Mouse (Mus musculus): ENCODE data around the gene Pttg1. TPM values are rescaled to one million over a fixed set of nuclear protein-coding genes. Genes with fewer than 3 reads are reported as not detected.

Gene Pttg1
- polyA plus RNA-seq, 1 experiment from 2014 or later = 65.5 TPM

DNA sequence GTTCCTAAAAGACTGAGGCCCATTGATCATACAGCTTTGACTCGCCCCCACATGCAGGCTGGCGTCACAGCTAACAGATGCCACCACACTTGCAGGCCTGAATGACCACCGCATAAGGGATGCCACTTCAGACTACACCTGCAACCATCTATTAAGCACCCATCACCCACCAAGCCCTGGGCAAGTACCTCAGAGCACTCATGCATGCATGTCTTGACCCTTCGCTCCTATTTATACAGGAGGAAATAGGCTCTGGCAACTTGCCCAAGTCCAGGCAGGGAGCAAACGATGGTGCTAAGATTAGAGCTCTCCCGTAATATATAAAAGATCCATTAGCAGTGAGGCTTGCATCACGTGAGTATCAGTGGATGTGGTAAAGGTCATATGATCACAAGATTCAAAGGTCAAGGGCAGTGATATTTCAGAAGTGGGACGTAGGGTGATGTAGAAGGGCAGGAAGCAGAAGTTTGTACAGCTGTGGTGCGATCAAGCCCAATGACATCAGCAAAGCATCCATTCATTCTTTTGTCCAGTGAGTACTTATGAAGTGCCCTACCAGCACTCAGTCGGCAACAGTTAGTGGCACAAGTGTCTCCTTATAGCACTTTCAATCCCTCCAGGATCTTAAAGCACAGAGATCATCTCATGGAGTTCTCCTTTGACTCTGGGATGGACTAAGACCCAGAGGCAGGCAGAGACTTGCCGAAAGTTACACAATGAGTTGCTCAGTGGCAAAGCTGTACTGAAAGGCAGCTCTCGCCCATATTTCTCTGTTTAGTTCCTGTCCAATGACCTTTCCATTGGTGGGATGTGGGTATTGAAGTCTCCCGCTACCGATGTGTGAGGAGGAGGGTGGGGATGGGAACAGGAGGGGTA is 30.7 kb downstream of the Pttg1 start:
- H3K4me2 ChIP-seq (ENCODE audit: low read depth, low read length) = no peak overlapping the region
- no peaks in the 10 kb centered on the region for H3K9me3 ChIP-seq (ENCODE audit: control insufficient read depth, low read length)
- 73% methylated on average over 14 of the region's 14 CpGs for WGBS
- 0 out of 2 replicates have a peak, but pooled peaks have one; percentile 18 for ATAC-seq
- no peaks in the 10 kb centered on the region for H3K27me3 ChIP-seq (replicated peaks; ENCODE audit: control insufficient read depth, insufficient read depth, low read length)
- no peaks in the 10 kb centered on the region for H3K36me3 ChIP-seq (ENCODE audit: control insufficient read depth, insufficient read depth, low read length)
- peaks cover 3% of the 10 kb centered on the region; the same call in 1 of the 2 replicates for H3K4me1 ChIP-seq (ENCODE audit: control insufficient read depth, insufficient read depth, low read length)
- no peak overlapping the region for H3K27ac ChIP-seq (ENCODE audit: low read length)
- H3K9ac ChIP-seq (ENCODE audit: low read depth, low read length) = no peak overlapping the region
- no peak overlapping the region for H3K4me3 ChIP-seq (ENCODE audit: low read length)

DNA sequence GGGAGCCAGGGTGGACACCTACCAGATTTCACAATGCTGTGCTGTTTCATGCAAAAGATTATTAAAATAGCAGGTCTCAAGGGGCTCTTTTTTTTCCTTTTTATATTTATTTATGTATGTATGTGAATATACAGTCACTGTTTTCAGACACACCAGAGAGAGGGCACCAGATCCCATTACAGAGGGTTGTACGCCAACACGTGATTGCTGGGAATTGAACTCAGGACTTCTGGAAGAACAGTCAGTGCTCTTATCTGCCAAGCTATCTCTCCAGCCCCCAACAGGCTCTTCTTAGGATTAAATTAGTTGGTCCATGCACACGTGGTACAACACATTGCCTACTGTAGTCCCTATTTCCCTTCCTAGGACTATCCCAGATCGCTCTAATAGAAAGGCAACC is 32.7 kb downstream of the Pttg1 start:
- no peak for ATAC-seq
- Histone ChIP-seq H3K36me3 (ENCODE audit: control insufficient read depth, insufficient read depth, low read length) (no peaks in the 10 kb centered on the region), H3K27me3 (replicated peaks; ENCODE audit: control insufficient read depth, insufficient read depth, low read length) (no peaks in the 10 kb centered on the region), H3K27ac (ENCODE audit: low read length) (no peak overlapping the region), H3K4me1 (ENCODE audit: control insufficient read depth, insufficient read depth, low read length) (peaks cover 3% of the 10 kb centered on the region; the same call in 1 of the 2 replicates), H3K4me2 (ENCODE audit: low read depth, low read length) (no peak overlapping the region), H3K9me3 (ENCODE audit: control insufficient read depth, low read length) (no peaks in the 10 kb centered on the region), H3K9ac (ENCODE audit: low read depth, low read length) (no peak overlapping the region), H3K4me3 (ENCODE audit: low read length) (no peak overlapping the region)
- 83% methylated on average over 4 of the region's 4 CpGs for WGBS

DNA sequence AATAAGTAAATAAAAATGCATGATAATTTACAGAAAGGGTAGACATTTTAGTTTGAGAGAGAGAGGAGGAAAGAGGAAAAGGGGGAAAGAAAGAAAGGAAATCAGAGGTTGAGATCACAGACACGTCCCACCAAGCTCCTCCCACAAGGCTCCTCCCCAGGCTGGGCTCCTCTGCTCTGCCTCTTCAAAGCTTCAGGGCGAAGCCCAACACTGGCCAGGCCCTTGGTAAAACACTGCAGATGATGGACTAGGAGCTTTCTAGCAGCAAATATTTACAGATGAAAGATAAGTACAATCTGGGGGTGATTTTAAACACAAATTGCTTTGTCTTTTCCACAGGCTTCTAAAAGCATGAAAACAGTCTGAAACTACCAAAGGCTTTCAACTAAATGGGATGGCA is 33.3 kb downstream of the Pttg1 start:
- no peaks in the 10 kb centered on the region for H3K36me3 ChIP-seq (ENCODE audit: control insufficient read depth, insufficient read depth, low read length)
- no peak for ATAC-seq
- H3K9me3 ChIP-seq (ENCODE audit: control insufficient read depth, low read length) = no peaks in the 10 kb centered on the region
- no peak overlapping the region for H3K4me3 ChIP-seq (ENCODE audit: low read length)
- 34% methylated on average over 2 of the region's 2 CpGs for WGBS
- no peak overlapping the region for H3K27ac ChIP-seq (ENCODE audit: low read length)
- no peaks in the 10 kb centered on the region for H3K27me3 ChIP-seq (replicated peaks; ENCODE audit: control insufficient read depth, insufficient read depth, low read length)
- H3K4me2 ChIP-seq (ENCODE audit: low read depth, low read length) = no peak overlapping the region
- H3K9ac ChIP-seq (ENCODE audit: low read depth, low read length) = no peak overlapping the region
- peaks cover 3% of the 10 kb centered on the region; the same call in 1 of the 2 replicates for H3K4me1 ChIP-seq (ENCODE audit: control insufficient read depth, insufficient read depth, low read length)

DNA sequence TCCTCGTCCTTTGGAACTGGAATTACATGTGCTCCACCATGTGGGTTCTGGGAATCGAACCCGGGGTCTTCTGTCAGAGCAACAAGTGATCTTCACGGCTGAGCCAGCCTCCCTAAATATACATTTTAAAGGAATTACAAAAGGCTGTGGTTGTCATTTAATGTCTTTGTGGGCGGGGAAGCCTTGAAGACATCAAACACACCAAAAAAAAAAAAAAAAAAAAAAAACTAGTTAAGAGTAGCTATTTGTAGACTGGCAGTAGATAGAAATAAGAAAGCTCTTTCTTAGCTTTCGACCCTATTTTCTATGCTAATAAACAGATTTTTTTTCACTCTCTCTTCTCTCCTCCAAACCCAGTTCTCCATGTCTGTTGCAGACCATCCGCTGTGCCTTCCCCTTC is 36.9 kb downstream of the Pttg1 start:
- H3K9ac ChIP-seq (ENCODE audit: low read depth, low read length) = no peak overlapping the region
- no peaks in the 10 kb centered on the region for H3K36me3 ChIP-seq (ENCODE audit: control insufficient read depth, insufficient read depth, low read length)
- WGBS = 83% methylated on average over 7 of the region's 7 CpGs
- H3K4me2 ChIP-seq (ENCODE audit: low read depth, low read length) = no peak overlapping the region
- no peak overlapping the region for H3K4me3 ChIP-seq (ENCODE audit: low read length)
- H3K4me1 ChIP-seq (ENCODE audit: control insufficient read depth, insufficient read depth, low read length) = peaks cover 7% of the 10 kb centered on the region; the same call in 1 of the 2 replicates
- H3K9me3 ChIP-seq (ENCODE audit: control insufficient read depth, low read length) = no peaks in the 10 kb centered on the region
- H3K27me3 ChIP-seq (replicated peaks; ENCODE audit: control insufficient read depth, insufficient read depth, low read length) = no peaks in the 10 kb centered on the region; the same call in 1 of the 2 replicates
- ATAC-seq = no peak
- no peak overlapping the region for H3K27ac ChIP-seq (ENCODE audit: low read length)

DNA sequence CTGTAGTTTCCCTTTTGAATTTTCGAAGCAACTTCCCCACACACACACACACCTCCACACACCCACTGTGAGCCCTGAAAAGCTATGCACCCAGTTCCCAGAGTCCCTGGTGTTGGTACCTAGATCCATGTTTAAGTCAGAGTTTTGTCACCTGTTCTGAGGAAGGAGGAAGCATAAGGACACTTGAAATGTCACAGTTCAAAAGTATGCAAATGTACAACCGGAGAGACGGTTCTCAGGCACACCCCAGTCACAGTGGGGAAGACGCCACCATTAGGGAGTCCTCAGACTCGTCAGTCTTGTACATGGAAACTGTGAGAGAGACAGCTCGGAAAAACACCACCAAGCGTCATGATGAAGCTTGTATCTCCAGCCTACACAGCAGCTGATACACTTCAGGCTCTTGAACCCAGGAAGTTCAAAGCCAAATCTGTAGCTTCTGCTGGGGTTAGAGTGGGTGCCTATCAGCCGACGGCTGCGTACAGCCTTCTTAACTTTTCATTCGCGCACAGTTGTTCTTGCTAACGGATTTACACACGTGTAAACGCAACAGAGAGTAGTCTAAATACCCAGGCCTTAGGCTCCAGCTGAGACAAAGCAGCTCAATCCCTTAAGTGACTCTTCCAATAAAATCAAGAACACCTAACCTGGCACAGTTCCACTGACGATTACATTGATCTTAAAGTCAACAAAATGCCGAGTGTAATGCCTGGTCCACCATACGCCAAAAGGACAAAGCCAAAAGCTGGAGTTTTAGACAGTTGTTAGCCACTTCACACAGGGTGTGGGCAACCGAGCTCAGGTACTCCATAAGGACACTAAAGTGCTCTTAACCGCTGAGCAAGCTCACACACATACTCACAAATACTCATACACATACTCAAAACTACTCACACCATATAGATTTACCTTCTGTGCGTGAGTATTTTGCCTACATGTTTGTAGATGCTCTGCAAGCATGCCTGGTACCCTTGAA is 37.6 kb downstream of the Pttg1 start:
- no peaks in the 10 kb centered on the region for H3K9me3 ChIP-seq (ENCODE audit: control insufficient read depth, low read length)
- 75% methylated on average over 21 of the region's 21 CpGs for WGBS
- ATAC-seq = no peak

DNA sequence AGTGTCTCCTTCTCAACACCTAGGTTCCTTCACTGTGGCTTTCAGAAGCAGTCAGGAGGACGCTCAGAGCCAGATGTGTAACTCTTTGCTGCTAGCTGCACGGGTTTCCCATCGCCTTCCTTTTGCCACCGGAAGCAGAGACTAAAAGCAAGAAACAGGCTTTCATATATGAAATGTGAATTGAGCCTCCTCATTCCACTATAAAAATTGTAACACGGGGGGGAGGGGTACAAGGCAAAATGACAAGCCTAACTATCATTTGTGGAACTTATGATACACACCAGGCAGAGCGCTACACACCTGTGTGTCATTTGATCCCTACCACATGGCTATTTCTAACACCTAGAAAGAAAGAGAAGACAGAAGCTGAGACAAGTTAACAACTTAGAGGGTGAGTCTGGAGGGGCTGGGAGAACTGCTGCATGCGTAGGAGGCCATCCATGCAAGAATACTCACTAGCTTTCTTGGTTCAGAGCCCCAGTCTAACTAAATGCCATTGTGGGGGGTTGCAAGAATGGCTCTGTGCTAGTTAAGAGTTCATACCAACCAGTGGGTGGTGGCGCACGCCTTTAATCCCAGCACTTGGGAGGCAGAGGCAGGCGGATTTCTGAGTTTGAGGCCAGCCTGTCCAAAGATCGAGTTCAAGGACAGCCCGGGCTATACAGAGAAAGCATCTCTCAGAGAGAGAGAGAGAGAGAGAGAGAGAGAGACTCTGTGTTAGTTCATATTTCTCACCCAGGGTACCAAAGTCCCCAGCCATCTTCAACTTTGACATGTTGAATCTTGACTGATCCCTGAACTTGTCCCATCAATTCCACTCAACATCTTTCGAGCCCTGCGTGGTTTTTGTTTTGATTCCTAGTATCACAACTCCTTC is 38.8 kb downstream of the Pttg1 start:
- Histone ChIP-seq H3K9ac (ENCODE audit: low read depth, low read length) (no peak overlapping the region), H3K4me3 (ENCODE audit: low read length) (no peak overlapping the region), H3K9me3 (ENCODE audit: control insufficient read depth, low read length) (no peaks in the 10 kb centered on the region), H3K4me1 (ENCODE audit: control insufficient read depth, insufficient read depth, low read length) (peaks cover 7% of the 10 kb centered on the region; the same call in 1 of the 2 replicates), H3K4me2 (ENCODE audit: low read depth, low read length) (no peak overlapping the region), H3K27me3 (replicated peaks; ENCODE audit: control insufficient read depth, insufficient read depth, low read length) (no peaks in the 10 kb centered on the region; the same call in 1 of the 2 replicates), H3K27ac (ENCODE audit: low read length) (no peak overlapping the region), H3K36me3 (ENCODE audit: control insufficient read depth, insufficient read depth, low read length) (no peaks in the 10 kb centered on the region)
- ATAC-seq = no peak
- 90% methylated on average over 14 of the region's 14 CpGs for WGBS

More for the DNA sequence above, 37.6 kb downstream of the Pttg1 start:
- H3K27ac ChIP-seq (ENCODE audit: low read length) = no peak overlapping the region
- no peak overlapping the region for H3K4me3 ChIP-seq (ENCODE audit: low read length)
- H3K27me3 ChIP-seq (replicated peaks; ENCODE audit: control insufficient read depth, insufficient read depth, low read length) = no peaks in the 10 kb centered on the region; the same call in 1 of the 2 replicates
- peaks cover 7% of the 10 kb centered on the region; the same call in 1 of the 2 replicates for H3K4me1 ChIP-seq (ENCODE audit: control insufficient read depth, insufficient read depth, low read length)
- no peak overlapping the region for H3K4me2 ChIP-seq (ENCODE audit: low read depth, low read length)
- no peaks in the 10 kb centered on the region for H3K36me3 ChIP-seq (ENCODE audit: control insufficient read depth, insufficient read depth, low read length)
- no peak overlapping the region for H3K9ac ChIP-seq (ENCODE audit: low read depth, low read length)

DNA sequence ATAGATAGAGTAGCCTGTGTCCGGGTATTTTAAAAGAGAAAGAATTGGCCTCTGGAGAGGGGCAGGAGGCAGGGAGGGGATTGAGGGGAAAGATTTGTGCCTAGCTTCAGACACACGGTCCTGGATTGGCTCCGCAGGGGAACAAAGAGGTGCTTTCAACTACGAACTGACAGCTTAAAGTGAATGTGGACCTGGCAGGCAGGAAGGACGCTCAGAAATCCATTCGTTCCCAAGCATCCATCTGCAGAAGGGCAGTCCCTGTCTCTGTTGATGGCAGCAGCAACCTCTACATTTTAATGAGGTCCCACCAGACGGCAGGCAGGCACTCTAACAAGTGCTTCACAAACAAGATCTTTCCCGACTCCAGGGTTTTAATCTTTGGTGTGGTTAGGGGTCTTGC is 40.3 kb downstream of the Pttg1 start:
- no peaks in the 10 kb centered on the region for H3K36me3 ChIP-seq (ENCODE audit: control insufficient read depth, insufficient read depth, low read length)
- peak overlapping the region; percentile 52 for H3K9ac ChIP-seq (ENCODE audit: low read depth, low read length)
- H3K4me2 ChIP-seq (ENCODE audit: low read depth, low read length) = peak overlapping the region; percentile 56
- no peaks in the 10 kb centered on the region; the same call in 1 of the 2 replicates for H3K27me3 ChIP-seq (replicated peaks; ENCODE audit: control insufficient read depth, insufficient read depth, low read length)
- no peak for ATAC-seq
- no peak overlapping the region for H3K27ac ChIP-seq (ENCODE audit: low read length)
- WGBS = 11% methylated on average over 8 of the region's 8 CpGs
- H3K4me1 ChIP-seq (ENCODE audit: control insufficient read depth, insufficient read depth, low read length) = peaks cover 7% of the 10 kb centered on the region; the same call in 1 of the 2 replicates
- peak overlapping the region; percentile 37 for H3K4me3 ChIP-seq (ENCODE audit: low read length)
- no peaks in the 10 kb centered on the region for H3K9me3 ChIP-seq (ENCODE audit: control insufficient read depth, low read length)

DNA sequence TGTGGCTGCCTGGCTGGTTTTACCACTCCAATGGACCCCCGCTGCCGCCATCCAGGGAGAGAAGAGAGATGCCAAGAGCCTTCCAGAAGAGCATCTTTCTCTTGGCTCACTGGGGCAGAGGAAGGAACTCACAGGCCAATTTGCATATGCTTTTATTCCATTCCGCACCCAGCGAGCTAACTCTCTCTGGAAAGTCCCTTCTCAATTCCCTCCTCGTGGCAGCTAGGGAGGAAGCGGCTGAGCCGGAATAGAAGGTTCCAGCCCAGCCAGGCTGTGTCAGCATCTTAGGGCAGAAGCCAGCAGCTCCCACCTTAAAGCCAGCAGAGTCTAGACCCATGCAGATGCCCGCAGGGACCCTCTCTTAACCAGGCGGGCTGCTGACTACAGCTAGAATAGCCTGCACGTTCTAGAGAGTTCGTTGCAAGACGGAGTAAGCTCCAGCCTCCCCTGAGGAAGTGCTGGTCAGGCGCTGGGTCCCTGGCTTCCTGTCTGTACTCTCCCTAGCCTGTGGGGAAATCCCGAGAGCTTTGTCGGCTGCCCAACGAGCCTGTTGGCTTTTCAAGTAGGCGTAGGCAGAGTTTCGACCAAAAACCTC is 40.9 kb downstream of the Pttg1 start:
- H3K9ac ChIP-seq (ENCODE audit: low read depth, low read length) = peak overlapping the region; percentile 52
- H3K9me3 ChIP-seq (ENCODE audit: control insufficient read depth, low read length) = no peaks in the 10 kb centered on the region
- peak overlapping the region; percentile 37 for H3K4me3 ChIP-seq (ENCODE audit: low read length)
- peak; percentile 89 for ATAC-seq
- H3K4me2 ChIP-seq (ENCODE audit: low read depth, low read length) = peak overlapping the region; percentile 56
- no peaks in the 10 kb centered on the region; the same call in 1 of the 2 replicates for H3K27me3 ChIP-seq (replicated peaks; ENCODE audit: control insufficient read depth, insufficient read depth, low read length)
- no peaks in the 10 kb centered on the region for H3K36me3 ChIP-seq (ENCODE audit: control insufficient read depth, insufficient read depth, low read length)
- H3K27ac ChIP-seq (ENCODE audit: low read length) = 0 out of 2 replicates have a peak overlapping the region, but pooled peaks have one; percentile 20
- WGBS = 2% methylated on average over 18 of the region's 18 CpGs
- peaks cover 7% of the 10 kb centered on the region; the same call in 1 of the 2 replicates for H3K4me1 ChIP-seq (ENCODE audit: control insufficient read depth, insufficient read depth, low read length)
